Mouse (Mus musculus) ES-E14 (cell line): ENCODE data around the gene Akt2.

Source experiments
- HCFC1 ChIP-seq: IDR thresholded peaks from 2 replicates; pipeline ENCODE4 v1.6.1; 2012; ENCODE audit warnings: low read length, inconsistent platforms, borderline replicate concordance; ENCODE audit not compliant: insufficient read depth
- ZNF384 ChIP-seq: IDR thresholded peaks from 2 replicates; pipeline ENCODE4 v1.6.1; 2012; ENCODE audit warnings: low read depth, low read length, inconsistent platforms

DNA sequence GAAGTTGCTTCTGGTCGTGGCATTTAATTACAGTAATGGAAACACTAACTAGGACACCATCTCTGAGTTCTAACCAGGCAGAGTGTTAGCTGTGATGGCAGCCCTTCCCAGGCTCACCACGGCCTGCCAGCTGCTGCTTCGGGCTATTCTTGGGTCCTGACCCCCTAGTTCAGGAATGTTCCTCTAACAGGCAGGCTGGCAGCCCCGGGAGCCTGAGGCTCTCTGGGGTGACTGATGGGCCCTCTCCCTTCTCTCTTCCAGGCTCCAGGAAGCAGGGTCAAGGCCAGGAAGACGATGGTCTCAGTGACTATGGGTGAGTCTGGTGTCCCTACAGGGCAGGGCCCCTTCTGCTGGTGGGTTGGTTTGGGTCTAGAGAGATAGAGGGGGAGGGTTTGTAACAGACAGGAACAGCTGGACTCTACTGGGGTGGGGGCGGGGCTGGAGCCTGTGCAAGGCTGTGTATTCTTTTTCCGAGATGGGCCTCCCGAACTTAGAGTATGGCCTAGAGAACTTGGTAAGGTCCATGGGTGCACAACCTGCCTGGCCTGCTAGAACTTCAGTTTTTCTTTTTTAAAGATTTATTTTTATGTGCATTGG lies 31.0 kb upstream of the Akt2 start:
- no peak for TF ChIP-seq HCFC1
- no peak for TF ChIP-seq ZNF384
